8 mouse cellular contexts compared by ENCODE assay signal in genomic region chr11:69331929-69332405, GRCm38 (mm10). TPM values are rescaled to one million over a fixed set of nuclear protein-coding genes. Genes with fewer than 3 reads are reported as not detected.
DNase-seq lines count a peak whose midpoint lies in the region; ATAC-seq and TF ChIP-seq lines count a peak whose summit lies in the region.

No protein-coding gene starts in this region.

- peak overlapping the region; percentile 63 for H3K4me2 ChIP-seq in embryonic facial prominence, embryonic 13.5 days

- peak; percentile 47 to 65 for DNase-seq in adrenal gland, postnatal 4 days (ENCODE audit: low spot score in 2 of 2)
- peak; percentile 78 to 81 for DNase-seq in heart, adult 2 months
- peak; percentile 73 for DNase-seq in kidney, adult 18-20 months
- peak; percentile 86 for DNase-seq in limb, embryonic 10.5 days (ENCODE audit: low spot score)
- peak; percentile 79 for DNase-seq in midbrain, embryonic 10.5 days (ENCODE audit: low spot score)
- peak; percentile 66 to 69 for DNase-seq in right cerebral cortex, postnatal 36 days (ENCODE audit: low spot score in 2 of 2)
- peak; percentile 72 to 82 for DNase-seq in urinary bladder, postnatal 4 days (ENCODE audit: low spot score in 2 of 2)

- H3K36me3 ChIP-seq in embryonic facial prominence, embryonic 13.5 days = no peaks in the 10 kb centered on the region
- no peaks in the 10 kb centered on the region for H3K36me3 ChIP-seq in heart, adult 2 months (ENCODE audit: control insufficient read depth, insufficient read depth, low read length)
- H3K36me3 ChIP-seq in limb, embryonic 10.5 days = no peaks in the 10 kb centered on the region
- H3K36me3 ChIP-seq in midbrain, embryonic 10.5 days = no peaks in the 10 kb centered on the region

- H3K4me3 ChIP-seq in embryonic facial prominence, embryonic 13.5 days = peak overlapping the region; percentile 45
- H3K4me3 ChIP-seq in heart, adult 2 months = peak overlapping the region; percentile 83
- peak overlapping the region; percentile 60 for H3K4me3 ChIP-seq in limb, embryonic 10.5 days
- H3K4me3 ChIP-seq in midbrain, embryonic 10.5 days = peak overlapping the region; percentile 60

- peaks cover 20% of the 10 kb centered on the region for H3K4me1 ChIP-seq in embryonic facial prominence, embryonic 13.5 days
- peaks cover 4% of the 10 kb centered on the region for H3K4me1 ChIP-seq in heart, adult 2 months (ENCODE audit: control insufficient read depth, insufficient read depth, low read length)
- peaks cover 45% of the 10 kb centered on the region for H3K4me1 ChIP-seq in limb, embryonic 10.5 days
- peaks cover 38% of the 10 kb centered on the region for H3K4me1 ChIP-seq in midbrain, embryonic 10.5 days

- peak overlapping the region; percentile 52 for H3K27ac ChIP-seq in embryonic facial prominence, embryonic 13.5 days
- H3K27ac ChIP-seq in heart, adult 2 months = peak overlapping the region; percentile 72
- H3K27ac ChIP-seq in limb, embryonic 10.5 days = peak overlapping the region; percentile 90
- peak overlapping the region; percentile 83 for H3K27ac ChIP-seq in midbrain, embryonic 10.5 days (replicated peaks)

- peak; percentile 56; the same call in 1 of the 2 replicates for ATAC-seq in embryonic facial prominence, embryonic 13.5 days (ENCODE audit: insufficient number of reproducible peaks, insufficient read depth, low FRiP score, low TSS enrichment, low read depth)

- TF ChIP-seq POLR2A in heart, adult 2 months (IDR thresholded peaks at IDR 0.05; ENCODE audit: insufficient read depth, low read depth, low read length) = peak; percentile 87

- peak; percentile 73 for TF ChIP-seq EP300 in heart, adult 2 months (IDR thresholded peaks at IDR 0.05; ENCODE audit: insufficient read depth, low read depth, low read length)

- H3K27me3 ChIP-seq in embryonic facial prominence, embryonic 13.5 days = peaks cover 27% of the 10 kb centered on the region
- H3K27me3 ChIP-seq in heart, adult 2 months (ENCODE audit: control insufficient read depth, insufficient read depth, low read length) = no peaks in the 10 kb centered on the region
- peaks cover 43% of the 10 kb centered on the region for H3K27me3 ChIP-seq in limb, embryonic 10.5 days (ENCODE audit: low read depth, poor library complexity, severe bottlenecking)
- H3K27me3 ChIP-seq in midbrain, embryonic 10.5 days (ENCODE audit: low read depth, poor library complexity, severe bottlenecking) = peaks cover 60% of the 10 kb centered on the region

- intact Hi-C loops in heart, adult 2 months (cut with DNase I) = no loop called here

- peak overlapping the region; percentile 72 for H3K9ac ChIP-seq in embryonic facial prominence, embryonic 13.5 days
- H3K9ac ChIP-seq in heart, adult 2 months (ENCODE audit: low read depth, low read length) = peak overlapping the region; percentile 84

- no peaks in the 10 kb centered on the region for H3K79me2 ChIP-seq in heart, adult 2 months (replicated peaks; ENCODE audit: control insufficient read depth, insufficient read depth, low read length)

- TF ChIP-seq CTCF in heart, adult 2 months (IDR thresholded peaks at IDR 0.05) = no peak

- WGBS in embryonic facial prominence, embryonic 13.5 days = under 1% methylated on average over 24 of the region's 24 CpGs
- WGBS in heart, adult 2 months = 1% methylated on average over 24 of the region's 24 CpGs
- 2% methylated on average over 24 of the region's 24 CpGs for WGBS in limb, embryonic 10.5 days
- WGBS in midbrain, embryonic 10.5 days = 2% methylated on average over 24 of the region's 24 CpGs

- no peaks in the 10 kb centered on the region for H3K9me3 ChIP-seq in embryonic facial prominence, embryonic 13.5 days
- H3K9me3 ChIP-seq in limb, embryonic 10.5 days (replicated peaks) = no peaks in the 10 kb centered on the region
- no peaks in the 10 kb centered on the region for H3K9me3 ChIP-seq in midbrain, embryonic 10.5 days (replicated peaks)

RNA-seq across cellular contexts. Expression of gene Kcnab3, which starts 5.9 kb away (rescaled TPM):
- 10 to 100 TPM in 1 of 2 experiments, 1 to 10 TPM in 1; 9.7 to 10.4 TPM for total RNA-seq in adrenal gland, postnatal 4 days (2021)
- 1.8 and 2.5 TPM in 2 replicates for polyA plus RNA-seq in embryonic facial prominence, embryonic 13.5 days (2015; fragmentation: Nextera tagmentation; extraction: Ambion mirVana)
- total RNA-seq in heart, adult 2 months (2021) = under 1 TPM; 0.11 to 0.23 TPM
- polyA plus RNA-seq in heart, adult 2 months (2012; rRNA removed) = 0.53 and 0.61 TPM in 2 replicates
- 0.93 and 1.4 TPM in 2 replicates for polyA plus RNA-seq in limb, embryonic 10.5 days (2016; fragmentation: Nextera tagmentation; extraction: Ambion mirVana)
- 1.4 and 2.3 TPM in 2 replicates for polyA plus RNA-seq in midbrain, embryonic 10.5 days (2016; fragmentation: Nextera tagmentation; extraction: Ambion mirVana)

RNA-seq across cellular contexts. Expression of gene Trappc1, which starts 8.2 kb away (rescaled TPM):
- total RNA-seq in adrenal gland, postnatal 4 days (2021) = 10 to 100 TPM; 80.3 to 82.5 TPM
- 177 and 187 TPM in 2 replicates for polyA plus RNA-seq in embryonic facial prominence, embryonic 13.5 days (2015; fragmentation: Nextera tagmentation; extraction: Ambion mirVana)
- 10 to 100 TPM; 45.5 to 48.0 TPM for total RNA-seq in heart, adult 2 months (2021)
- 46.6 and 84.3 TPM in 2 replicates for polyA plus RNA-seq in heart, adult 2 months (2012; rRNA removed)
- 135 and 144 TPM in 2 replicates for polyA plus RNA-seq in limb, embryonic 10.5 days (2016; fragmentation: Nextera tagmentation; extraction: Ambion mirVana)
- 174 and 188 TPM in 2 replicates for polyA plus RNA-seq in midbrain, embryonic 10.5 days (2016; fragmentation: Nextera tagmentation; extraction: Ambion mirVana)

RNA-seq across cellular contexts. Expression of gene Rnf227, which starts 8.3 kb away (rescaled TPM):
- 10 to 100 TPM in 1 of 2 experiments, 1 to 10 TPM in 1; 9.4 to 10.6 TPM for total RNA-seq in adrenal gland, postnatal 4 days (2021)
- polyA plus RNA-seq in embryonic facial prominence, embryonic 13.5 days (2015; fragmentation: Nextera tagmentation; extraction: Ambion mirVana) = 24.7 and 26.4 TPM in 2 replicates
- total RNA-seq in heart, adult 2 months (2021) = under 1 TPM; 0.31 to 0.36 TPM
- 0.51 and 0.82 TPM in 2 replicates for polyA plus RNA-seq in heart, adult 2 months (2012; rRNA removed)
- 14.2 and 20.6 TPM in 2 replicates for polyA plus RNA-seq in limb, embryonic 10.5 days (2016; fragmentation: Nextera tagmentation; extraction: Ambion mirVana)
- polyA plus RNA-seq in midbrain, embryonic 10.5 days (2016; fragmentation: Nextera tagmentation; extraction: Ambion mirVana) = 18.1 and 24.6 TPM in 2 replicates

RNA-seq across cellular contexts. Expression of gene Cntrob, which starts 8.4 kb away (rescaled TPM):
- total RNA-seq in adrenal gland, postnatal 4 days (2021) = 10 to 100 TPM; 17.4 to 17.8 TPM
- 30.4 and 33.8 TPM in 2 replicates for polyA plus RNA-seq in embryonic facial prominence, embryonic 13.5 days (2015; fragmentation: Nextera tagmentation; extraction: Ambion mirVana)
- 1 to 10 TPM; 2.3 to 2.5 TPM for total RNA-seq in heart, adult 2 months (2021)
- polyA plus RNA-seq in heart, adult 2 months (2012; rRNA removed) = 3.0 and 4.0 TPM in 2 replicates
- 28.9 and 36.2 TPM in 2 replicates for polyA plus RNA-seq in limb, embryonic 10.5 days (2016; fragmentation: Nextera tagmentation; extraction: Ambion mirVana)
- polyA plus RNA-seq in midbrain, embryonic 10.5 days (2016; fragmentation: Nextera tagmentation; extraction: Ambion mirVana) = 39.9 TPM in 2 replicates

RNA-seq across cellular contexts. Expression of gene Chd3, which starts 37.2 kb away (rescaled TPM):
- total RNA-seq in adrenal gland, postnatal 4 days (2021) = 100 to 1,000 TPM; 164 to 190 TPM
- 135 and 142 TPM in 2 replicates for polyA plus RNA-seq in embryonic facial prominence, embryonic 13.5 days (2015; fragmentation: Nextera tagmentation; extraction: Ambion mirVana)
- total RNA-seq in heart, adult 2 months (2021) = 10 to 100 TPM; 18.3 to 20.2 TPM
- 20.3 and 22.2 TPM in 2 replicates for polyA plus RNA-seq in heart, adult 2 months (2012; rRNA removed)
- polyA plus RNA-seq in limb, embryonic 10.5 days (2016; fragmentation: Nextera tagmentation; extraction: Ambion mirVana) = 35.1 and 70.5 TPM in 2 replicates
- polyA plus RNA-seq in midbrain, embryonic 10.5 days (2016; fragmentation: Nextera tagmentation; extraction: Ambion mirVana) = 41.7 and 50.6 TPM in 2 replicates

Comparison
In these comparisons a context has a peak if more than half of its experiments do, and no peak if none do; other contexts are left out.
1. Peak in every context shown above with its lines: DNase-seq, ATAC-seq, H3K4me3 ChIP-seq and H3K27ac ChIP-seq.